Mouse (Mus musculus): Measurements from ENCODE around the gene Fam210b.

Gene Fam210b

GRCm38 (mm10) chr2:172399901-172400300, 54.5 kb downstream of the Fam210b start:
- no peak for DNase-seq (ENCODE audit: extremely low read depth, insufficient read length, low spot score)

- DNase-seq (ENCODE audit: extremely low read depth, insufficient read length, low spot score): no peak
Measured at GRCm38 (mm10) chr2:172401116-172401825, 55.9 kb downstream of the Fam210b start.

- DNase-seq (ENCODE audit: extremely low read depth, insufficient read length, low spot score): no peak
Measured at GRCm38 (mm10) chr2:172404239-172404638, 58.9 kb downstream of the Fam210b start.

GRCm38 (mm10) chr2:172405011-172405410, 59.6 kb downstream of the Fam210b start:
- DNase-seq (ENCODE audit: extremely low read depth, insufficient read length, low spot score): no peak
